Mouse (Mus musculus) thymus, adult 2 months (tissue): ENCODE data around the gene Sgcb.

Experiments
- CTCF ChIP-seq: fragments of 200-500 bp; IDR thresholded peaks from 2 replicates; pipeline ENCODE4 v1.5.1; 2012; ENCODE audit warnings: mild to moderate bottlenecking, control low read depth, low read length, moderate library complexity, borderline replicate concordance; ENCODE audit not compliant: control insufficient read depth, poor library complexity, insufficient read depth; ENCODE audit errors: extremely low read depth
- POLR2A ChIP-seq: fragments of 200-500 bp; IDR thresholded peaks from 2 replicates; pipeline ENCODE4 v1.6.1; 2012; ENCODE audit warnings: mild to moderate bottlenecking, low read length, control low read depth, moderate library complexity; ENCODE audit not compliant: control insufficient read depth, poor library complexity, insufficient read depth; ENCODE audit errors: extremely low read depth

GRCm38 (mm10) chr5:73598943-73599695 lies 48.5 kb downstream of the Sgcb start:
- no peak for TF ChIP-seq CTCF
- no peak for TF ChIP-seq POLR2A
